Mouse (Mus musculus) right cerebral cortex, postnatal 14 days (tissue): ENCODE results near the gene Ddx54.

ENCODE experiments used
- DNase-seq: peaks from one replicate; pipeline ENCODE4 v3.0.0; 2022

Ddx54 gene

DNA sequence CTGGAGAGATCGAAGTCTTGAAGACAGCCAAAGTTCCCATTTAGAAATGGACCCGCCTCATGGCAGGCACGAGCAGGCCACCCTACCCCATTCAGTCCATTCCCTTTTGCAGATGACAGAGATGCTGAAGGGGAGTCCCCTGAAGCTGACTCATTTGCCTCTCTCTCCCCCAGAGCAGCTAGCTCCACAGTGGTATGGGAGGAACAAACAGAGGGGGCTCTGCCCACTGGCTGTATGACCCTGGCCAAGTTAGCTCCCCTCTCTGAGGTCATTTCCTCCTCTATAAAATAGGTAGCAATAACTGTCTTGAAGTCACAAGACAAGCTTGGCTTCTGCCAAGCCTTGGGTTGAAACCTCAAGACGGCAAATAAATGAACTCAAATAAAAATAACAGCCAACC lies 29.0 kb upstream of the Ddx54 start:
- no peak for DNase-seq

DNA sequence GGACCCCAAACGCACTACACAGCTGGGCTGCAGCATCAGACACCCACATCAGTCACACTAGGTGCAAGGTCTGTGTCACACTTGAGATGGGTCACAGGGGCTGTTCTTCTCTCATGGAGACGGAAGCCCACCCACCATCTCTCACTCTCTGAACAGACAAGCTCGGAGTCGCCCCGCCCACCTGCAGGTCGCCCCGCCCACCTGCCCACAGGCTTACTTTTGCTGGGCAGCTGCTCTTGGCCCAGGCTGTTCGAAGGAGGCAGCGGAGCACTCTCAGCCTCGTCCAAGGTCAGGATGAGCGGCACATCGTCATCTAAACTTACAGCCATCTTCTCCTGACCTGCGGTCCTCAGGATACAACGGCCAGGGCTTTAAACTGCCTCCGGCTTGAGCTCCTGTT lies 27.6 kb upstream of the Ddx54 start:
- DNase-seq = no peak

DNA sequence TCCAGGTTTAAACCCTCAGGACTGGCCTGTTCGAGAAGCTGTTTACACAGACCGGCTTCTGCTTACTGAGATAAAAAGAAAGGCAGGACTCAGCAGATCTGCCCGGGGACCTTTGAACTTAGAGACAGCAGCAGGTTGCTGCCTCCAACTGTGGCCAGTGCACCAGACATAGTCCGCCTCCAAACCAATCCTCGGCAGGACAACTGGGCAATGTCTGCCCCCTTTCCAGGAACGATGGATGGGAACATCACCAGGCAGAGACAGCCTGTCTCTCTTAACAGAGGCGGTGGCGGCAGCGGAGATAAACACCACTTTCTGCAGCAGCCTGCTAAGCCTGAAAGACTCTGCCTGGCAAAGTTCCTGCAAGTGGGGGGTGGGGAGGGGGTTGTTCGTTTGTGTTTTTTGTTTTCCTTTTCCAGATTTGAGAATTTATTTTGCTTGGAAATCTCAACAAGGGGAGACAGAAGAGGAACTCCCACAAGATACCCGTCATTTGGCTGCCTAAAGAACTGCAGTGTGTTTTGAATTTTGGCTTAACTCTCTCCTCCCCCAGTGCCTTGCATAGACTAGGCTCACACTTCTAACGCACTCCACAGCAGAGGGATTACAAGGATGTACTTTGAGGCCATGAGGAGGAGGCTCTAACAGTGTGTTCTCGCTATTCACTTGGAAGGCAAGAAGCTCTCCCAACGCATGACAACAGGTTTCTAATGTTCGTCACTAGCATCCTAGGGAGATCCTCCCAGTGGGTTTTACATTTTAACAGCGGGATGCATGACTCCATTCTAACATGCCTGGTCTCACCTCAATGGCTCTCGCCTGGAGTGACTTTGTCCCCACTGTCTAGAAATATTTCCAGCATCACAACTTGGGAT lies 25.6 kb upstream of the Ddx54 start:
- DNase-seq = peak; percentile 51

DNA sequence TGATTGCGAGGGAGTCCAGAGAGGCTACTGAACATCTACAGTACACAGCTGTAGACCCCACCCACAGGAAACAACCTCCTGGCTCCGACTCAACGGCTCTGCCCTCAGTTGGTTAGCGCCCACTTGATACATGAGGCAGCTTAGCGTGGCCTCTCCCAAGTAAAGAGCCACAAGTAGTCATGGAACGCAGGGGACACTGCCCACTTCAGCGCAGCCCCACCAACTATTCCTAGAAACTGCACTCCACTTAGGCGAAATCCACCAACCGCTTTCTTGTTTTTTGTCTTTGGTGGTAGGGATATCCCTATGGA lies 25.0 kb upstream of the Ddx54 start:
- no peak for DNase-seq

DNA sequence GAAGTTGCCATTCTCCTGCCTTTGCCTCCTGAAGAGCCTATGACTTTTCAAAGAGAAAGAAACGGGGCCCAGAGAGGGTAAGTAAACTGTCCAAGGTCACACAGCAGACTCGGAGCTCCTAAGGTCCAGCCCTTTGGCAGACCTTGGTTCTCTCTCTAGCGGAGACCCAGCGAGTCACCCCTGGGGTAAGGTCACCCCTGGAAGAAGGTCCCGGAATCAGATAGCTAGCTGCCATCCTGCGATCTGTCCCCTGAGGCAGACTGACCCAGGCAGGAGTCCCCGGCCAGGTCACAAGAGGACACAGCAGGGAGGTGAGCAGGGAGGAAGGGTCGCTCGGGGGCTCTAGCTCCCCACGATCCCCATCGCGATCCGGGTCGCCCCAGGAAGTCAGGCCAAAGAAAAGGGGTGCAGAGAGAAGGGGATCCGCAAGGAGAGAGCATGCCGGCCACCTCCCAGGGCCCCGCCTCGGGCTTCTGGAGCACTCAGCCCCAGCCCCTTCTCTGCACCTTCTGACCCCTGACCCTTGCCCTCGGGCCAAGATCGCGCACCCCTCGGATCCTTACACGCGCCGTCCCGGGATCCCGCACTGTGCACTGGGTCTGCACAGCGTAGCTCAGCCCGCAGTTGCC lies 24.5 kb upstream of the Ddx54 start:
- no peak for DNase-seq

DNA sequence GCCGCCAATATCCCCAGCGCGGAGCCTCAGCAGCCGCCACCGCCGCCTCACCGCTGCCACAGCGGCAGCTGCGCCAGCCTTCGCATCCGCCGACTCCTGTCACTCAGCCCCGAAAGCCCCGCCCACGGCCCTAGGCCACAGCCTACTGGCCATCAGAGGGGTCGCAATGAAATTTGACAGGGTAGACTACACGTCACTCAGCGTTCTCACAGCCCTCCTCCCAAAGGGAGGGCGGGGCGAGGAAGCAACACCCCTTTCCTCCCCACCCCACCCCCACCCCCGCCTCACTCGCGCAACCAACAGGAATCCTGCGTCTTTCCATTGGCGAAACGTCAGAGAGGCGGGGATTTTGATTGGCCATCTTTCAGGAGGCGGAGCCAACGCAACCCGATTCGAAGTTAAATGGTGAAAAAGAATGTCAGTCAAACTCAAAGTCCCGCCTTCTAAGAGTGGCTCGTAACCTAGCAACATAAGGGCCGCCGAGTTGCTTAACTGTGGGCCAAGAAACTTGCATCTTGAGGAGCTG lies 23.9 kb upstream of the Ddx54 start, which contains the start of the genes Tpcn1 and Iqcd:
Tpcn1 (minus strand) TSS at position 105 of the 526 bp plus-strand sequence.
Iqcd (plus strand) TSS at position 448 of the 526 bp plus-strand sequence.
- DNase-seq = peak; percentile 99

DNA sequence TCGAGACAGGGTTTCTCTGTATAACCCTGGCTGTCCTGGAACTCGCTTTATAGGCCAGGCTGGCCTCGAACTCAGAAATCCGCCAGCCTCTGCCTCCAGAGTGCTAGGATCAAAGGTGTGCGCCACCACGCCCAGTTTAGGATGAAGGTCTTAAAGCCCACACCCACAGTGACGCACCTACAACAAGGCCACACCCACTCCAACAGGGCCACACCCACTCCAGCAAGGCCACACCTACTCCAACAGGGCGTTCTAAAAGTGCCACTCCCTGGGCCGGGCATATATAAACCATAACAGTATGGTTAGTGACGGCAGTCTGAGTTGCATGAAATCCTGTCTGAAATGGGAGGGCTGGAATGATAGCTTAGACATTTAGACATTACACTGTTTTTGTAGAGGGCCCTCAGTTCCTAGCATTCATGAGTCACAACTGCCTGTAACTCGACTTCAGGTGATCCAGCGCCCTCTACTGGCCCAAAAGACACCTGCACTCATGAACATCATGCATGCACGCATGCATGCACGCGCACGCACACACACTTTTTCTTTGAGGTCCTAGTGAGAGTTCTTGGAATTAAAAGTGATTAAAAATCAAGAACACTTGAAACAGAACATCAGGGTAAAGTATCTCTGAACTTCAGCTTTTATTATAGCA lies 22.1 kb upstream of the Ddx54 start:
- peak; percentile 49 for DNase-seq

DNA sequence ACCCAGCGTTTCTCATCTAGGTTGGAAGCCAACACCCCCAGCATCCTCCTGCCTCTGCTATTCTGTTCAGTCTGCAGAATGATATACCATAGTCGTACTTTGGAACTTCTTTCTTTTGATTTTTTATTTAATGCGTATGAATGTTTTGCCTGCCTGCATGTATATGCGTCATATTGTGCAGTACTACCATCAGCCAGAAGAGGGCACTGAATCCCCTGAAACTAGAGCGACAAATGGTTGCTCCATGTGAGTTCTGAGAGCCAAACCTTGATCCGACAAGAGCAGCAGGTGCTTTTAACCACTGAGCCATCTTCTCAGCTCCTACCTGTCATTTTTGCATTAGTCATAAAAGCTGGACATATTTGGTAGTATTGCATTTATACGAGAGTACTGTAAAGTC lies 20.4 kb upstream of the Ddx54 start:
- DNase-seq = peak; percentile 45

DNA sequence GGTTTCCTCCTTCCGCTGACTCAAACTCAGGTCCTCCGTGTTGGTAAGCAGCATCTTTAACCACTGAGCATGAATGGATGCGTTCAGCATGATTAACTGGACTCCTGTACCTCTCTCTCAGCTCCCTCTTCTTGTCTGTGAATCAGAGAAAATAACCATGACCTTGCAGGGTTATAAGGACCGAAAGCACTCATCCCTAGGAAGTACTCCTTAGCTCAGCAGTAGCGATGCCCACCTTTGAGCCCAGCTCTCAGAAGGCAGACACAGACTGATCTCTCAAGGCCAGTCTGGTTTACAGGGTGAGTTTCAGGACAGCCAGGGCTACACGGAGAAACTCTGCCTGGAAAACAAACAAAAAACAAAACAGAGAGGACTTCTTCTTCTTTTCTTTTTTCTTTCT lies 18.1 kb upstream of the Ddx54 start:
- DNase-seq = no peak

DNA sequence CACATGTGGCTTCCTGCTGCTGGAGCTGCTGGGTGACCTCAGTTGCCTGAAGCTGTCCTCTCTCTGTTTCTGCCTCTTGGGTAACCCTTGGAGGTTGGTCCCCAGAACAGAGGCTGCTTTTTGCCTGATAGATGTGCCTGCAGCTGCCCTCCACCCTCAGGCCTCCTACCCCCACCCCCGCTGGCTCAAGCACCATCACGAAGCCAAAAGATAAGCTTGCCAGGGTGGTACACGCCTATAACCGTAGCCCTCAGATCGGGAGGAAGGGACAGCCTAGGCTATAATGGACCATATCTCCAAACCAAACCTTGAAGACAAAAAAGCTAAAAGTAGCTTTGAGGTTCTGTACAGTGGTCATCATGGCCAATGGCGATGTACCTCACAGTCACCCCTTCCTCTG lies 12.9 kb upstream of the Ddx54 start:
- no peak for DNase-seq

DNA sequence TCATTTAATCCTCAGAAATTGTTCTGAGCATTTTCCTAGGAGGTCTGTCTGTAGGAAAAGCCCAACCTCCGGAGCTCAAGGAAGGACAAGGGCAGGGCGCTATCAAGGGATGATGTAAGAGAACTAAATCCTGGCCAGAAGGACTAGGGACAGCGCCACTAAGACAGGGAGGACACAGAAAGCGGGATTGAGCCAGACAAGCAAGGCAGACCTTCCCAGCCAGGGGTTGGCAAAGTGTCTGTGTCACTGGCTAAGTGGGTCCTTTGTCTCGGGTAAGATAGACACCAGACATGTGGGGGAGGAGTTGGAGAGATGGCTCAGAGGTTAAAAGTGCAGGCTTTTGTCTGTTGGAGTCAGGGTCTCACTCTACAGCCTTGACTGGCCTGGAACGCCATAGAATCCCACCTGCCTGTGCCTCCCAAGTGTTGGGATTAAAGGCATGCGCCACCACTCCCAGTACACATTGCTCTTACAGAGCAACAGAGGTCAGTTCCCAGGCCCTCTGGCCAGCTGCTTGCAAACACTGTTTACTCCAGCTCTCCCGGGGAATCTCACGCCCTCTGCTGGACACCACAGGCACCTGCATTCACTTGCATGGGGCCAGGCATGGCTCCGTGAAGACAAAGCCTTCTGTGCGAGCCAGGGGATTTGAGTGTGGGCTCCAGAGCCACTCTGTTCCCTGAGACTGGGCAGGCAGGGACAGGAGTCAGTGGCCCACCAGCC lies 11.4 kb upstream of the Ddx54 start:
- no peak for DNase-seq

DNA sequence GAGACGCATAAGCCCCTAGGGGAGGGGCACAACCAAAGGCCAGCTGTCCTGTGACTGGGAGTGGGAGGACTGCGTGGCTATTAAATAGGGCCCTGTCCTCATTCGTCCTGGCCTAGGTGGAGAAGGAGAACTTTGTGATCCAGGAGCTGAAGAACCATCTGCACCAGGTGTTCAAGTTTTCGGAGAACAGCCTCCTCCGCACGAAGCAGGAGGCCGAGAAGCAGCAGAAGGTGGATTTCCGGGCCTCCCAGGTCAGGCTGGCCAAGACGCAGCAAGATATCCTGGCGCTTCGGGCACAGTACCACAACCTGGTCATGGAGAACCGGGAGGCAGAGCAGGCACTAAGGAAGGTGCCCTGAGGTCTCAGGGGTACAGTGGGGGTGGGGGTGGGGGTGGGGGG lies 10.3 kb upstream of the Ddx54 start:
- DNase-seq = no peak

DNA sequence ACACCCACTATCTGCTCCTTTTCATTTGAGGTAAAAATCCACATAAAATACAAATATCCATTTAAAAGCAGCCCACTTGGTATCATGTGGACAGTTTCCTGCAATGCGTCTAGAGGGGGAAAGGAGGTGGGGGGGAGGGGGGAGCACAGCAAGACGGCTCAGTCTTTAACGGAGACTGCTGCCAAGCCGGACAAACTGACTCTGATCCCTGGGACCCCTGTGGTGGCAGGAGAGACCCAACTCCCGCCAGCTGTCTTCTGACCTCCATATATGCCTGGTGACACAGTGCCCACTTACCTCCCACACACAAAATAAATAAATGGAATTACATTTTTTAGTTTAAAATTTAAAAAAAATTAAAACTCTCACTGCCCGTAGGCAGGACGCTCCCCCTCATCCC lies 9.0 kb upstream of the Ddx54 start:
- no peak for DNase-seq

DNA sequence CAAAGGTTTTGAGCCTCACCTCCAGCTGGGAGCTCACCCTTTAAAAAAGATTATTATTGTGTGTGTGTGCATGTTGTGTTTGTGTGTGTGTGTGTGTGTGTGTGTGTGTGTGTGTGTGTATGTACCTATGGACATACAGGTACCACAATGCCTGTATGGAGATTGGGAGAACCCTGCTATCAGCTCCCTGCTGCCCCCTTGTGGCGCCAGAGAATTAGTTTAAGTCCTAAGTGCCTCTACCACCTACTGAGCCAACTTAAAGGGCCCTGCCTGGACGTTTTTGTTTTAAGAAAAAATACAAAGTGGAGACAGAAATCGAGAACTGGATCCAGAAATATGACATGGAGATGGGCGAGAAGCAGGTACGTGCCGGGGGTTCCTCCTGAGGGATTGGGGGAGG lies 7.7 kb upstream of the Ddx54 start:
- peak; percentile 93 for DNase-seq

DNA sequence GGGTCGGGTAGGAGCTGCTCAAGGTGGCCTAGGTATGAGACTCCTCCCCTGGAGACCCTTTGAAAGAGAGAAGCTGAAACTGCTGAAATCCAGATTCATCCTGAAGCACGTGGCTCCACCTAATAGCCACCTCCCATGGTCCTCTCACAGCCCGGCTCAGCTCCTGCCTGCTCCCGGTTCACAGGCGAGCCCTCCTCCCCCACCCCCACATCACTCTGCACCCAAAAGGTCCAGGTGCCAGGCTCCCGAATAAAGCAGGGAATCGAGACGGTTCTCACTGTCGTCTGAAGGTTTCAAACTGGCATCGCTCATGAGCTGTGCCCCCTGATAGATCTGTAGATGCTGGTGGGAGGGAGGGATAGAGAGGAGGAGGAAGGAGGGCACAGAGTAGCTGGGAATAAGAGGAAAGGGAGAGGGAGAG lies 7.3 kb upstream of the Ddx54 start:
- no peak for DNase-seq

DNA sequence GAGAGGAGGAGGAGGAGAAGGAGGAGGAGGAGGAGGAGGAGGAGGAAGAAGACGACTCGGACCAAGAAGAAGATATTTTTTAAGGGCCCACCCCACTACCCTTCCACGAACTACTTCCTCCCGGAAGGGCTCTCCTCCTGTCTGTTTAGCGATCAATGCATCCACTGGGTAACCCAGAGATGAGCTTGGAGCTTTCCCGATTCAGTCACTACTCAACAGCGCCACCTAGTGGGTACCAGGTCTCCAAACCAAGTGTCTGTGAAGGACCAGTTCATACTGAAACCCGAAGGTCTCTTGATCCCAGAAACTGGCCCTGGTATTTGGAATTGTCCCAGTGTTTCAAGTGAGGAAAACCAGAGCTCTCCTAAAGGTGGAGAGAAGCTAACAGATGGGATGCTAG lies 6.9 kb upstream of the Ddx54 start:
- peak; percentile 93 for DNase-seq

DNA sequence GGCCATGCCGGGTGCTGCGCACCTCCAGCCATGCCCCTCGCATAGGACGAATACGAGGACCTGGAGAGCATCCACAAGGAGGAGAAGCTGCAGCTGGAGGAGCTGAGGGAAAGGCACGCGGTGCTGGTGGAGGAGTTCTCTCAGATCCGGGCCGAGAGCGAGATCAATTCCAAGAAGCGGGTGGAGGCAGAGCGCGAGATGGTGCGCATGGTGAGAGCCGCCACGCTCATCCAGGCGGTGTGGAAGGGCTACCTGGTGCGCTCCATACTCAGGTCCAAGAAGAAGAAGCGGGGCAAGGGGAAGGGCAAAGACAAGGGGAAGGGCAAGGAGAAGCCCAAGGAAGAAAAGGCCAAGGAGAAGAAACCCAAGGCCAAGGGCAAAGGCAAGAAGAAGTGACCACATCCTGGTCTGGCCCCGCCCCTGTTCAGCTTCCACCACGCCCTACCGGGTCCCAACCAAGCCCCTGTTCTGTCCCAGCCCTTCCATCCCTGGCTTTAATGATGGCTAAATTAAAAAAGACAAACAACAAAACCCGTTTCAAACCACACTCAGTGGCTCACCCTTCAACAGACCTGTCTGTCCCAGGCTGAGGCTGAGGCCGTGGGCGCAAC lies 5.8 kb upstream of the Ddx54 start:
- DNase-seq = no peak

DNA sequence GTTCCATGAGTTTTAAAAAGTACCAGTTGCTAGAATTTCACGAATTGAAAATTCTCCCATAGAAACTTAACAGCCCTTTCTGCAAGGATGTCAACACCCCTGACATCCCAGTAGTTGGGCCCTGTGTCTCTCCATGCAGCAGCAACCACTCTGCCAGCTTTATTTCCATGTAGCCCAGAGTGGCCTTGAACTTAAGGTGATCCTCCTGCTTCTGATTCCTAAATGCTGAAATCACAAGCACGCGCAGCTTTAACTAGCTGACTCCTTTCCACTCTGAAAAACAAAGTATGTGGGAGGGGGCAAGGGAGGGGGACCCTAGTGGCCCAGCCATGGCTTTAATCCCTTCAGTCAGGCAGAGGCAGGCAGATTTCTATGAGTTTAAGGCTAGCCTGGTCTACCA lies 5.2 kb upstream of the Ddx54 start:
- DNase-seq = no peak

DNA sequence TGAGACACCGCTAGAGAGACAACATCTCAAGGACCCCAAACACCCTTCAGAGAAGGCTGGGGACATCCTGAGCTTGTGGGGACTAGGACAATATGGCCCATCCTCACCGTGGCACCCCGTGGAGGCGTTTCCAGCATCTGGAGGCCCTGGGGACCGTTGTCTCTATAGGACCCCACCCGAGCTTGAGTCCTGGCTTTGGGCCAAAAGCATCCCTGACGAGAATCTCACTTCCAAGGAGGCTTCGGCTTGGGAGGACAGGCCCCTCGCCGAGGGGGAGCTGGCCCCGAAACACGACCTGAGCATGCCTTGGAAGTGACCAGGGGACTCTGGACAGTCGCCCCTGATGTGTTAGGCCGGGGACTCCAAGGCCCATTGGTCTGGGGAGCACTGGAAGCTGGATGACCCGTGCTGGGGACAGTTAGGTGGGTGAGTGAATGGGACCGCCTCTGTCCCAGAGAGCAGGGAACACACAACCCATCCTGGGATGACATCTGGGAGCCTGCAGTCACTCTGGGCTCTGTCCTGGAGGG lies 3.2 kb upstream of the Ddx54 start:
- no peak for DNase-seq

DNA sequence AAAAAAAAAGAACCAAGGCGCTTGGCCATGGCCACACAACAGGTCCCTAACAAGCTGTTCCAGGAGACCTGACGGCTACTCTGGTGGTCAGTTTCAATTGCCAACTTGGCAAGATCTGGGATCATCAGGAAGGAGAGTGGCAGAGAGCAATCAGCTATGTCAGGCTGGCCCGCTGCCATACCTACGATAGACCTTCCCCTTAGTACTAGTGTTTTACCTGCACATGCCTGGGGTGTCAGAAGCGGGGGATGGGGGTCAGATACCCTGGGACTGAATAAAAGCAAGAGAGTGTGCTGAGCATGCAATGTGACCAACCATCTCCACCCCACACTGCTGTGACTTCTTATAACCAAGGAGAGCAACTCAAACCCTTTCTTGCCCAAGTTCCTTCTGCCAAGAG lies 1.6 kb upstream of the Ddx54 start:
- peak; percentile 41 for DNase-seq

DNA sequence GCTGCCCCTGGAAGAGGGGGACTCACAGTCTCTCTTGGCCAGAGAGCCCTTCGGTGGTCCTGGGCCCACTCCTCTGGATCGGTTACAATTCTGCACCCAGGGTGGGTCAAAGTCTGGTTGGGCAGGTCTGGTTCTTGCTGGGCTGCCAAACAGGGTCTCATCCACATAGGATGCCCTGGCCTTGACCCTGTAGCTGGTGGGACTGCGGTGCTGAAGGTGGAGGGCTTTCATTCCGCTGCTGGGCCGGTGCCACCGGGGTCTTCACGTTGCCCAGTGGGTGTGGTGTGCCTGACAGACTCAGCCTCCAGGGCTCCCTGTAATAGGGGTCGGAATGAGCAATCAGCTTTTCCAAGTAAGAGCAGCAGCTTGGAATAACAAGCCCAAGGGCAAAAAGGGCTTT lies 1.1 kb upstream of the Ddx54 start:
- DNase-seq = no peak

DNA sequence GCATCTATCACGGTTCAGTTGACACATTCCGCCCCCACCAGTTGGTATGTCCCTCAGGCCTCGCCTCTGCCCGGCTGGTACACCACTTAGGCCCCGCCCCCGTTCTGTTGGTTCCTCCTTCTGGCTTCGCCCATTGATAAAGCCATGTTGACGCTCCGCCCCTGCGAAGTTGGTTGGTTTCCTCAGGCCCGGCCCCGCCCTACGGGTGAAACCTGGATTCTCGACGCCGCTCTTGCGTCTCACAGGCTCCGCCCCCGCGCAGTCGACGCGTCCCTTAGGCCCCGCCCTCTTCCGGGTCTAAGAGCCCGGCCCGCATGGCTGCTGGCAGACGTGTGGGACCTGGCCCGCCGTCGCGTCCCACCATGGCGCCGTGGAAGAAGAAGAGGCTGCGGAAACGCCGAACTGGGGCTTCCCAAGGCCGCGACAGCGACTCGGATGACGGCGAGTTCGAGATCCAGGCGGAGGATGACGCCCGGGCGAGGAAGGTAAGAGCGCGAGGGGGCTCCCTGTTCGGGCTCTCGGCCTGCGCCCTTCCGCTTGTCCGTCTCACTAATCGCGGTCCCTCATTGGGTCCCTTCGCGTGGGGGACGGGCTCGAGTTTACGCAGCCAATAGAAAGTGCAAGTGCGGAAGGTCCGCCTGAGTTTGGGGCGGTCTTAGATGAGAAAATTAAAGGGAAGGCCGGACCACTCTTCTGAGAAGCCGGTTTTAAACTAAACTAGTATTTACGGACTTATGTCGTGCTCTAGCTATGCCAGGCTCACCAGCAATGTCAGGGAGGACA lies 474 bp downstream of the Ddx54 start:
- DNase-seq = peak; percentile 100
